In genomic region chr12:98591016-98591415, GRCm38 (mm10) we compare ENCODE assay signal across 31 mouse cellular contexts. TPM values are rescaled to one million over a fixed set of nuclear protein-coding genes. Genes with fewer than 3 reads are reported as not detected.
"Had no signal": no experiment of that assay in that cellular context is flagged by ENCODE, and none has a peak within 500 bp of the region (broad histone marks: within the 10 kb centered on the region; RNA-seq: fewer than 3 reads in every experiment).

No protein-coding gene starts in this region.

- H3K4me3 ChIP-seq: heart, adult 2 months; heart, embryonic 13.5 days; heart, embryonic 15.5 days; hindbrain, embryonic 13.5 days; hindbrain, embryonic 15.5 days; layer of hippocampus, adult 2 months; left cerebral cortex, adult 2 months; limb, embryonic 10.5 days; limb, embryonic 12.5 days; liver, embryonic 13.5 days; liver, embryonic 15.5 days had no signal

- H3K9me3 ChIP-seq: heart, embryonic 15.5 days; hindbrain, embryonic 15.5 days; liver, embryonic 13.5 days; liver, embryonic 15.5 days had no signal

- H3K9ac ChIP-seq: heart, embryonic 13.5 days; heart, embryonic 15.5 days; hindbrain, embryonic 13.5 days; hindbrain, embryonic 15.5 days; limb, embryonic 12.5 days; liver, embryonic 13.5 days; liver, embryonic 15.5 days had no signal

- H3K27me3 ChIP-seq: heart, embryonic 13.5 days; heart, embryonic 15.5 days; hindbrain, embryonic 13.5 days; hindbrain, embryonic 15.5 days; limb, embryonic 12.5 days; liver, embryonic 13.5 days; liver, embryonic 15.5 days had no signal

- DNase-seq: gastrocnemius, postnatal 14 days; gastrocnemius, postnatal 36 days; heart, adult 11 months; heart, adult 2 months; heart, postnatal 14 days; heart, postnatal 36 days; kidney, adult 18-20 months; kidney, adult 8-10 months; kidney, postnatal 10 days; kidney, postnatal 25 days; kidney, postnatal 4 days; liver; liver, embryonic 13.5 days had no signal

- H3K4me1 ChIP-seq: heart, embryonic 13.5 days; heart, embryonic 15.5 days; hindbrain, embryonic 13.5 days; hindbrain, embryonic 15.5 days; limb, embryonic 10.5 days; limb, embryonic 12.5 days; liver, embryonic 13.5 days; liver, embryonic 15.5 days had no signal

- H3K4me2 ChIP-seq: heart, embryonic 11.5 days; heart, embryonic 13.5 days; heart, embryonic 15.5 days; hindbrain, embryonic 13.5 days; hindbrain, embryonic 15.5 days; limb, embryonic 12.5 days; liver, embryonic 11.5 days; liver, embryonic 13.5 days; liver, embryonic 15.5 days had no signal

- H3K27ac ChIP-seq: heart, adult 2 months; heart, embryonic 13.5 days; heart, embryonic 15.5 days; hindbrain, embryonic 13.5 days; hindbrain, embryonic 15.5 days; hindbrain, postnatal 0 days; layer of hippocampus, adult 2 months; left cerebral cortex, adult 2 months; limb, embryonic 10.5 days; limb, embryonic 12.5 days; liver, embryonic 13.5 days; liver, embryonic 15.5 days had no signal

- H3K36me3 ChIP-seq: heart, embryonic 13.5 days; heart, embryonic 15.5 days; hindbrain, embryonic 13.5 days; hindbrain, embryonic 15.5 days; limb, embryonic 10.5 days; limb, embryonic 12.5 days; liver, embryonic 13.5 days; liver, embryonic 15.5 days had no signal

- ATAC-seq: hindbrain, postnatal 0 days; intestine, embryonic 16.5 days had no signal

RNA-seq across cellular contexts. Expression of gene Kcnk10, which starts 12.9 kb away (rescaled TPM):
- total RNA-seq: gastrocnemius, adult 18-20 months; gastrocnemius, adult 8-10 months; gastrocnemius, postnatal 36 days; heart, adult 2 months; heart, postnatal 14 days; hematopoietic stem cell, adult 5-6 weeks had no signal
- polyA plus RNA-seq: gonadal fat pad, adult 2 months; heart, postnatal 0 days; liver, embryonic 13.5 days had no signal
